Mouse (Mus musculus) hindbrain, embryonic 13.5 days (tissue): ENCODE data around the gene B3gnt8. TPM values are rescaled to one million over a fixed set of nuclear protein-coding genes. Genes with fewer than 3 reads are reported as not detected.
A peak's percentile ranks its signal among the peaks of the same experiment; 100 is the strongest.

Experiments used
- ATAC-seq: fragments of 200-750 bp; cut with Nextera tagmentation; 2 replicates; pipeline ENCODE4 v1.8.0; 2017; ENCODE audit warnings: moderate TSS enrichment; ENCODE audit not compliant: low FRiP score
- H3K27ac ChIP-seq: fragments of 300-500 bp; sonication (generic); 2 replicates; pipeline ENCODE4 v1.5.1; 2015; ENCODE audit warnings: inconsistent platforms, mild to moderate bottlenecking, moderate library complexity
- H3K27me3 ChIP-seq: fragments of 300-500 bp; sonication (generic); 2 replicates; pipeline ENCODE4 v1.6.1; 2015; ENCODE audit warnings: mild to moderate bottlenecking, inconsistent platforms
- H3K36me3 ChIP-seq: fragments of 300-500 bp; sonication (generic); 2 replicates; pipeline ENCODE4 v1.6.1; 2015; ENCODE audit warnings: mild to moderate bottlenecking, inconsistent platforms
- H3K4me1 ChIP-seq: fragments of 300-500 bp; sonication (generic); replicated peaks from 2 replicates; pipeline ENCODE4 v1.6.1; 2015; ENCODE audit warnings: inconsistent platforms
- H3K4me2 ChIP-seq: fragments of 300-500 bp; sonication (generic); 2 replicates; pipeline ENCODE4 v1.6.1; 2015; ENCODE audit warnings: inconsistent platforms, mild to moderate bottlenecking, moderate library complexity
- H3K4me3 ChIP-seq: fragments of 300-500 bp; sonication (generic); 2 replicates; pipeline ENCODE4 v1.5.1; 2015; ENCODE audit warnings: mild to moderate bottlenecking, inconsistent platforms
- H3K9ac ChIP-seq: fragments of 300-500 bp; sonication (generic); 2 replicates; pipeline ENCODE4 v1.6.1; 2015; ENCODE audit warnings: mild to moderate bottlenecking, inconsistent platforms
- H3K9me3 ChIP-seq: fragments of 300-500 bp; sonication (generic); 2 replicates; pipeline ENCODE4 v1.6.1; 2016; ENCODE audit warnings: inconsistent platforms
- WGBS: fragments of 180-500 bp; shearing (Covaris S2); methylation state at CpG from one replicate; pipeline ENCODE4 v1.1.7; 2015; 5-methylcytosine and 5-hydroxymethylcytosine counted together
- polyA plus RNA-seq: library from polyadenylated mRNA; unstranded; fragments of >200 nt; fragmentation: Nextera tagmentation; extraction: Ambion mirVana; gene quantifications from 2 replicates; pipeline ENCODE4 v1.2.1, GENCODE M21; 2015

Gene B3gnt8
- polyA plus RNA-seq, 1 experiment from 2014 or later: 1.0 TPM

GRCm38 (mm10) chr7:25647574-25648123, 21.2 kb downstream of the B3gnt8 start:
- ATAC-seq: no peak
- no peak overlapping the region for H3K9ac ChIP-seq

GRCm38 (mm10) chr7:25649839-25650238, 23.4 kb downstream of the B3gnt8 start:
- peaks cover 13% of the 10 kb centered on the region for H3K36me3 ChIP-seq
- no peak overlapping the region for H3K4me2 ChIP-seq
- ATAC-seq: no peak
- H3K4me1 ChIP-seq: no peaks in the 10 kb centered on the region
- no peaks in the 10 kb centered on the region for H3K9me3 ChIP-seq
- H3K27ac ChIP-seq: no peak overlapping the region
- no peak overlapping the region for H3K4me3 ChIP-seq
- H3K9ac ChIP-seq: no peak overlapping the region
- H3K27me3 ChIP-seq: no peaks in the 10 kb centered on the region
- 87% methylated on average over 5 of the region's 5 CpGs for WGBS

More at GRCm38 (mm10) chr7:25647574-25648123, 21.2 kb downstream of the B3gnt8 start:
- H3K9me3 ChIP-seq: no peaks in the 10 kb centered on the region
- H3K36me3 ChIP-seq: peaks cover 11% of the 10 kb centered on the region
- 61% methylated on average over 5 of the region's 5 CpGs for WGBS
- no peak overlapping the region for H3K4me2 ChIP-seq
- no peaks in the 10 kb centered on the region for H3K4me1 ChIP-seq
- H3K4me3 ChIP-seq: no peak overlapping the region
- no peak overlapping the region for H3K27ac ChIP-seq
- H3K27me3 ChIP-seq: no peaks in the 10 kb centered on the region

- H3K27ac ChIP-seq: no peak overlapping the region
- H3K4me1 ChIP-seq: peaks cover 7% of the 10 kb centered on the region
- H3K36me3 ChIP-seq: 0 out of 2 replicates have a peak, but pooled peaks cover 6% of the 10 kb centered on the region
- ATAC-seq: no peak
- no peaks in the 10 kb centered on the region for H3K9me3 ChIP-seq
- no peak overlapping the region for H3K4me3 ChIP-seq
- H3K27me3 ChIP-seq: no peaks in the 10 kb centered on the region
- H3K9ac ChIP-seq: no peak overlapping the region
- 91% methylated on average over 8 of the region's 8 CpGs for WGBS
- H3K4me2 ChIP-seq: no peak overlapping the region
These were observed 24.8 kb downstream of the B3gnt8 start for GRCm38 (mm10) chr7:25651281-25651680.

GRCm38 (mm10) chr7:25652244-25652759, 25.8 kb downstream of the B3gnt8 start:
- Histone ChIP-seq H3K4me3 (no peak overlapping the region), H3K4me2 (no peak overlapping the region), H3K36me3 (0 out of 2 replicates have a peak, but pooled peaks cover 6% of the 10 kb centered on the region), H3K27ac (no peak overlapping the region), H3K9ac (no peak overlapping the region), H3K4me1 (peaks cover 16% of the 10 kb centered on the region), H3K9me3 (no peaks in the 10 kb centered on the region), H3K27me3 (no peaks in the 10 kb centered on the region)
- no peak for ATAC-seq
- 94% methylated on average over 12 of the region's 12 CpGs for WGBS

GRCm38 (mm10) chr7:25655601-25656428, 29.4 kb downstream of the B3gnt8 start:
- no peak for ATAC-seq
- peaks cover 36% of the 10 kb centered on the region for H3K4me1 ChIP-seq
- no peaks in the 10 kb centered on the region for H3K9me3 ChIP-seq
- peak overlapping the region; percentile 51; the same call in 1 of the 2 replicates for H3K9ac ChIP-seq
- H3K36me3 ChIP-seq: 0 out of 2 replicates have a peak, but pooled peaks cover 6% of the 10 kb centered on the region
- no peak overlapping the region for H3K27ac ChIP-seq
- no peaks in the 10 kb centered on the region for H3K27me3 ChIP-seq
- WGBS: 78% methylated on average over 11 of the region's 11 CpGs
- H3K4me3 ChIP-seq: no peak overlapping the region
- no peak overlapping the region for H3K4me2 ChIP-seq

GRCm38 (mm10) chr7:25657785-25658184, 31.3 kb downstream of the B3gnt8 start:
- Histone ChIP-seq H3K9ac (peak overlapping the region; percentile 77), H3K27me3 (no peaks in the 10 kb centered on the region), H3K36me3 (peaks cover 11% of the 10 kb centered on the region; the same call in 1 of the 2 replicates), H3K27ac (no peak overlapping the region), H3K4me1 (peaks cover 36% of the 10 kb centered on the region), H3K4me2 (peak overlapping the region; percentile 89), H3K9me3 (no peaks in the 10 kb centered on the region), H3K4me3 (peak overlapping the region; percentile 60)
- no peak for ATAC-seq
- 40% methylated on average over 10 of the region's 10 CpGs for WGBS

GRCm38 (mm10) chr7:25658657-25659472, 32.4 kb downstream of the B3gnt8 start, which contains the start of the genes Bckdha and Exosc5:
TSS of gene Bckdha (minus strand) at chr7:25658981.
TSS of gene Exosc5 (plus strand) at chr7:25659164.
- Histone ChIP-seq H3K4me2 (peak within 1 kb of the TSS; percentile 89), H3K9ac (peak within 1 kb of the TSS; percentile 77), H3K9me3 (no peaks in the 10 kb centered on the region), H3K4me3 (peak within 1 kb of the TSS; percentile 60), H3K36me3 (peaks cover 21% of the 10 kb centered on the region), H3K27me3 (no peaks in the 10 kb centered on the region), H3K27ac (peak within 1 kb of the TSS; percentile 73), H3K4me1 (peaks cover 36% of the 10 kb centered on the region)
- ATAC-seq: peak; percentile 98
- WGBS: under 1% methylated on average over 50 of the region's 50 CpGs

GRCm38 (mm10) chr7:25666381-25666780, 39.9 kb downstream of the B3gnt8 start:
- no peak overlapping the region for H3K9ac ChIP-seq
- no peaks in the 10 kb centered on the region for H3K27me3 ChIP-seq
- no peaks in the 10 kb centered on the region for H3K4me1 ChIP-seq
- H3K9me3 ChIP-seq: no peaks in the 10 kb centered on the region
- H3K4me2 ChIP-seq: no peak overlapping the region
- H3K27ac ChIP-seq: no peak overlapping the region
- WGBS: 96% methylated on average over 8 of the region's 8 CpGs
- no peak for ATAC-seq
- no peak overlapping the region for H3K4me3 ChIP-seq
- peaks cover 77% of the 10 kb centered on the region for H3K36me3 ChIP-seq

GRCm38 (mm10) chr7:25669158-25669557, 42.7 kb downstream of the B3gnt8 start:
- Histone ChIP-seq H3K4me1 (no peaks in the 10 kb centered on the region), H3K36me3 (peaks cover 57% of the 10 kb centered on the region), H3K4me2 (no peak overlapping the region), H3K4me3 (no peak overlapping the region), H3K27me3 (peaks cover 19% of the 10 kb centered on the region), H3K9me3 (no peaks in the 10 kb centered on the region), H3K9ac (no peak overlapping the region), H3K27ac (no peak overlapping the region)
- ATAC-seq: no peak
- 93% methylated on average over 10 of the region's 10 CpGs for WGBS

- Histone ChIP-seq H3K27me3 (peaks cover 23% of the 10 kb centered on the region), H3K4me3 (no peak overlapping the region), H3K4me1 (peaks cover 4% of the 10 kb centered on the region), H3K36me3 (peaks cover 52% of the 10 kb centered on the region), H3K4me2 (no peak overlapping the region), H3K9ac (no peak overlapping the region), H3K27ac (no peak overlapping the region), H3K9me3 (no peaks in the 10 kb centered on the region)
- WGBS: 85% methylated on average over 9 of the region's 9 CpGs
- ATAC-seq: no peak
These were observed 43.2 kb downstream of the B3gnt8 start for GRCm38 (mm10) chr7:25669631-25670030.

- H3K4me2 ChIP-seq: no peak overlapping the region
- H3K9ac ChIP-seq: no peak overlapping the region
- H3K9me3 ChIP-seq: no peaks in the 10 kb centered on the region
- no peak for ATAC-seq
- H3K4me1 ChIP-seq: peaks cover 8% of the 10 kb centered on the region
- 91% methylated on average over 4 of the region's 4 CpGs for WGBS
- H3K36me3 ChIP-seq: peaks cover 47% of the 10 kb centered on the region
- H3K4me3 ChIP-seq: no peak overlapping the region
- H3K27me3 ChIP-seq: peaks cover 28% of the 10 kb centered on the region
- no peak overlapping the region for H3K27ac ChIP-seq
These were observed 43.6 kb downstream of the B3gnt8 start for GRCm38 (mm10) chr7:25670096-25670495.

- H3K4me1 ChIP-seq: peaks cover 10% of the 10 kb centered on the region
- no peak overlapping the region for H3K4me2 ChIP-seq
- no peaks in the 10 kb centered on the region for H3K9me3 ChIP-seq
- 73% methylated on average over 2 of the region's 2 CpGs for WGBS
- H3K27me3 ChIP-seq: peaks cover 44% of the 10 kb centered on the region
- no peak overlapping the region for H3K4me3 ChIP-seq
- peaks cover 32% of the 10 kb centered on the region for H3K36me3 ChIP-seq
- ATAC-seq: no peak
- no peak overlapping the region for H3K9ac ChIP-seq
- H3K27ac ChIP-seq: no peak overlapping the region
These were observed 45.2 kb downstream of the B3gnt8 start for GRCm38 (mm10) chr7:25671686-25672085.
